Mouse (Mus musculus) liver, postnatal 0 days (tissue): ENCODE measurements around the gene Fndc1.

Experiments
- CTCF ChIP-seq: sonication (generic); IDR thresholded peaks from 2 replicates; pipeline ENCODE4 v1.5.1; 2016; ENCODE audit warnings: antibody characterized with exemption, low read depth
- EP300 ChIP-seq: IDR thresholded peaks from 2 replicates; pipeline ENCODE4 v1.6.1; 2016; ENCODE audit warnings: antibody characterized with exemption, low read depth, mild to moderate bottlenecking

DNA sequence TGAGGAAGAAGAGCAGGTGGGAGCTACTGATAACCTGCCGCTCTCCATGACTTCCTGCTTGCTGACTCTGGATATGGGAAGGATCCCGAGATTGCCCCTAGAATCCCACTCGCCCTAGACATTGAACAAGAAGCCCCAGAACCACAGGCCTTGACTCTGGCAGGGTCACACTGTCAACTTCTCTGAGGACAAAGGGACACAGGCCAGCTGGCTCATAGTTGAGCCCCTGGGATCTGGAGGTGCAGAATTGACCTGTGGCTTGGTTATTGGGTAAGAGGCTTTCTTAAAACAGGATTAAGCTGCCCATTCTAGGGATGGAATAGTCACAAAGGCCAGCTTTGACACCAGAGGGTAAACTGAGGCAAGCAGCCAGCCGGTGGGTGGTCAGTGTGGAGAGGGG lies 136.8 kb downstream of the Fndc1 start:
- no peak for TF ChIP-seq CTCF
- no peak for TF ChIP-seq EP300
